Mouse (Mus musculus): ENCODE results near the gene Fcrla.
A peak's percentile ranks its signal among the peaks of the same experiment; 100 is the strongest.
"Not testable (repeated sequence)": the region's sequence is repeated elsewhere in the genome, so short reads cannot be mapped to it uniquely, and the experiment has no call there.

Gene Fcrla

GRCm38 (mm10) chr1:170927378-170927777, at the start of gene Fcrla:
Gene Fcrla, minus strand, starts transcription at chr1:170927583.
- no peak for DNase-seq

GRCm38 (mm10) chr1:170976447-170976846, 49.1 kb upstream of the Fcrla start, which contains the start of gene Fcgr2b:
Gene Fcgr2b, minus strand, starts transcription at chr1:170976547.
- DNase-seq, result peak; percentile 10

- peak; percentile 96 for DNase-seq
These were observed 48.4 kb upstream of the Fcrla start for GRCm38 (mm10) chr1:170975751-170976161.

GRCm38 (mm10) chr1:170975350-170975749, 48.0 kb upstream of the Fcrla start:
- peak; percentile 70 for DNase-seq

- DNase-seq, result peak; percentile 75
These were observed 47.4 kb upstream of the Fcrla start for GRCm38 (mm10) chr1:170974736-170975135.

GRCm38 (mm10) chr1:170974171-170974570, 46.8 kb upstream of the Fcrla start:
- DNase-seq, result peak; percentile 85

- DNase-seq, result peak; percentile 78
These were observed 45.6 kb upstream of the Fcrla start for GRCm38 (mm10) chr1:170972936-170973335.

GRCm38 (mm10) chr1:170972494-170972893, 45.1 kb upstream of the Fcrla start:
- peak; percentile 49 for DNase-seq

GRCm38 (mm10) chr1:170968576-170968975, 41.2 kb upstream of the Fcrla start:
- peak; percentile 81 for DNase-seq

GRCm38 (mm10) chr1:170967581-170967980, 40.2 kb upstream of the Fcrla start:
- DNase-seq, result peak; percentile 97

GRCm38 (mm10) chr1:170963087-170963486, 35.7 kb upstream of the Fcrla start:
- peak; percentile 82 for DNase-seq

GRCm38 (mm10) chr1:170962301-170962700, 34.9 kb upstream of the Fcrla start:
- DNase-seq, result peak; percentile 68

- DNase-seq, result no peak
These were observed 33.7 kb upstream of the Fcrla start for GRCm38 (mm10) chr1:170961101-170961500.

GRCm38 (mm10) chr1:170959791-170960190, 32.4 kb upstream of the Fcrla start:
- no peak for DNase-seq

GRCm38 (mm10) chr1:170958225-170958624, 30.8 kb upstream of the Fcrla start:
- no peak for DNase-seq

GRCm38 (mm10) chr1:170953192-170953591, 25.8 kb upstream of the Fcrla start:
- peak; percentile 94 for DNase-seq

- DNase-seq, result no peak
These were observed 23.4 kb upstream of the Fcrla start for GRCm38 (mm10) chr1:170950772-170951171.

GRCm38 (mm10) chr1:170944908-170945307, 17.5 kb upstream of the Fcrla start:
- DNase-seq, result not testable (repeated sequence)

- not testable (repeated sequence) for DNase-seq
These were observed 16.8 kb upstream of the Fcrla start for GRCm38 (mm10) chr1:170944151-170944550.

GRCm38 (mm10) chr1:170939255-170939654, 11.9 kb upstream of the Fcrla start:
- DNase-seq, result peak; percentile 95

- no peak for DNase-seq
These were observed 7.0 kb upstream of the Fcrla start for GRCm38 (mm10) chr1:170934383-170934782.

- no peak for DNase-seq
These were observed 6.6 kb upstream of the Fcrla start for GRCm38 (mm10) chr1:170933940-170934339.

- DNase-seq, result no peak
These were observed 6.1 kb upstream of the Fcrla start for GRCm38 (mm10) chr1:170933386-170933920.

- no peak for DNase-seq
These were observed 4.7 kb upstream of the Fcrla start for GRCm38 (mm10) chr1:170932043-170932442.

- no peak for DNase-seq
These were observed 1.9 kb upstream of the Fcrla start for GRCm38 (mm10) chr1:170929245-170929644.

All from heart, adult 11 months (tissue).